Mouse (Mus musculus): Measurements from ENCODE around the gene Socs5. TPM values are rescaled to one million over a fixed set of nuclear protein-coding genes. Genes with fewer than 3 reads are reported as not detected.
"Not testable (repeated sequence)": the region's sequence is repeated elsewhere in the genome, so short reads cannot be mapped to it uniquely, and the experiment has no call there.

Socs5 gene
- 16.3 and 16.6 TPM in 2 replicates for polyA plus RNA-seq (2015; fragmentation: Nextera tagmentation; extraction: Ambion mirVana)

GRCm38 (mm10) chr17:87107623-87108221, at the start of gene Socs5:
Gene Socs5 (plus strand): TSS chr17:87107679.
- H3K4me3 ChIP-seq = peak within 1 kb of the TSS; percentile 81
- no peaks in the 10 kb centered on the region for H3K9me3 ChIP-seq
- peak; percentile 84 for ATAC-seq (ENCODE audit: low FRiP score, low read depth)
- under 1% methylated on average over 52 of the region's 73 CpGs for whole genome bisulfite sequencing
- H3K4me1 ChIP-seq (replicated peaks) = peaks cover 21% of the 10 kb centered on the region
- H3K4me2 ChIP-seq = peak within 1 kb of the TSS; percentile 75
- H3K36me3 ChIP-seq = no peaks in the 10 kb centered on the region
- peak within 1 kb of the TSS; percentile 79 for H3K9ac ChIP-seq
- peak within 1 kb of the TSS; percentile 90 for H3K27ac ChIP-seq (replicated peaks)
- no peaks in the 10 kb centered on the region for H3K27me3 ChIP-seq

GRCm38 (mm10) chr17:87062639-87063038, 44.8 kb upstream of the Socs5 start:
- ATAC-seq (ENCODE audit: low FRiP score, low read depth) = no peak
- Histone ChIP-seq H3K4me1 (replicated peaks) (no peaks in the 10 kb centered on the region), H3K9me3 (no peaks in the 10 kb centered on the region), H3K27ac (replicated peaks) (no peak overlapping the region), H3K36me3 (no peaks in the 10 kb centered on the region), H3K9ac (no peak overlapping the region), H3K27me3 (no peaks in the 10 kb centered on the region), H3K4me3 (no peak overlapping the region), H3K4me2 (no peak overlapping the region)
- 94% methylated on average over 9 of the region's 9 CpGs for WGBS

GRCm38 (mm10) chr17:87063461-87063860, 44.0 kb upstream of the Socs5 start:
- ATAC-seq (ENCODE audit: low FRiP score, low read depth) = no peak
- Histone ChIP-seq H3K36me3 (no peaks in the 10 kb centered on the region), H3K4me3 (no peak overlapping the region), H3K27ac (replicated peaks) (no peak overlapping the region), H3K27me3 (no peaks in the 10 kb centered on the region), H3K4me1 (replicated peaks) (no peaks in the 10 kb centered on the region), H3K9ac (no peak overlapping the region), H3K4me2 (no peak overlapping the region), H3K9me3 (no peaks in the 10 kb centered on the region)
- WGBS = 82% methylated on average over 7 of the region's 7 CpGs

GRCm38 (mm10) chr17:87063969-87064368, 43.5 kb upstream of the Socs5 start:
- Histone ChIP-seq H3K27me3 (no peaks in the 10 kb centered on the region), H3K36me3 (no peaks in the 10 kb centered on the region), H3K4me2 (no peak overlapping the region), H3K9ac (no peak overlapping the region), H3K9me3 (no peaks in the 10 kb centered on the region), H3K27ac (replicated peaks) (no peak overlapping the region), H3K4me1 (replicated peaks) (no peaks in the 10 kb centered on the region), H3K4me3 (no peak overlapping the region)
- 76% methylated on average over 6 of the region's 6 CpGs for WGBS
- no peak for ATAC-seq (ENCODE audit: low FRiP score, low read depth)

- Histone ChIP-seq H3K4me2 (no peak overlapping the region), H3K4me1 (replicated peaks) (no peaks in the 10 kb centered on the region), H3K27ac (replicated peaks) (no peak overlapping the region), H3K9ac (no peak overlapping the region), H3K36me3 (no peaks in the 10 kb centered on the region), H3K27me3 (no peaks in the 10 kb centered on the region), H3K9me3 (no peaks in the 10 kb centered on the region), H3K4me3 (no peak overlapping the region)
- WGBS = 96% methylated on average over 4 of the region's 4 CpGs
- ATAC-seq (ENCODE audit: low FRiP score, low read depth) = no peak
These were observed 38.5 kb upstream of the Socs5 start for GRCm38 (mm10) chr17:87068997-87069396.

GRCm38 (mm10) chr17:87072183-87072582, 35.3 kb upstream of the Socs5 start:
- not testable (repeated sequence) for ATAC-seq (ENCODE audit: low FRiP score, low read depth); H3K36me3 ChIP-seq; H3K9ac ChIP-seq; H3K27ac ChIP-seq (replicated peaks); H3K4me3 ChIP-seq; H3K9me3 ChIP-seq; H3K4me1 ChIP-seq (replicated peaks); H3K27me3 ChIP-seq; H3K4me2 ChIP-seq
- 96% methylated on average over 1 of the region's 1 CpGs for WGBS

GRCm38 (mm10) chr17:87072766-87073440, 34.6 kb upstream of the Socs5 start:
- no peaks in the 10 kb centered on the region for H3K27me3 ChIP-seq
- no peak overlapping the region for H3K4me2 ChIP-seq
- no peak overlapping the region for H3K27ac ChIP-seq (replicated peaks)
- no peak overlapping the region for H3K9ac ChIP-seq
- no peak for ATAC-seq (ENCODE audit: low FRiP score, low read depth)
- H3K9me3 ChIP-seq = no peaks in the 10 kb centered on the region
- H3K4me1 ChIP-seq (replicated peaks) = no peaks in the 10 kb centered on the region
- no peak overlapping the region for H3K4me3 ChIP-seq
- no peaks in the 10 kb centered on the region for H3K36me3 ChIP-seq
- 81% methylated on average over 5 of the region's 5 CpGs for WGBS

- H3K4me3 ChIP-seq = no peak overlapping the region
- no peaks in the 10 kb centered on the region for H3K4me1 ChIP-seq (replicated peaks)
- no peak overlapping the region for H3K27ac ChIP-seq (replicated peaks)
- H3K36me3 ChIP-seq = no peaks in the 10 kb centered on the region
- H3K27me3 ChIP-seq = no peaks in the 10 kb centered on the region
- no peaks in the 10 kb centered on the region for H3K9me3 ChIP-seq
- H3K4me2 ChIP-seq = no peak overlapping the region
- ATAC-seq (ENCODE audit: low FRiP score, low read depth) = no peak
- no peak overlapping the region for H3K9ac ChIP-seq
These were observed 34.0 kb upstream of the Socs5 start for GRCm38 (mm10) chr17:87073470-87073869.

- H3K4me2 ChIP-seq; H3K4me3 ChIP-seq; H3K4me1 ChIP-seq (replicated peaks); ATAC-seq (ENCODE audit: low FRiP score, low read depth); H3K9ac ChIP-seq; H3K27me3 ChIP-seq; H3K9me3 ChIP-seq; H3K27ac ChIP-seq (replicated peaks); H3K36me3 ChIP-seq: not testable (repeated sequence)
- 97% methylated on average over 17 of the region's 17 CpGs for whole genome bisulfite sequencing
These were observed 29.3 kb upstream of the Socs5 start for GRCm38 (mm10) chr17:87078217-87078616.

GRCm38 (mm10) chr17:87080724-87081123, 26.8 kb upstream of the Socs5 start:
- H3K27me3 ChIP-seq = no peaks in the 10 kb centered on the region
- ATAC-seq (ENCODE audit: low FRiP score, low read depth) = no peak
- H3K27ac ChIP-seq (replicated peaks) = no peak overlapping the region
- no peaks in the 10 kb centered on the region for H3K9me3 ChIP-seq
- no peaks in the 10 kb centered on the region for H3K36me3 ChIP-seq
- H3K4me2 ChIP-seq = no peak overlapping the region
- 91% methylated on average over 7 of the region's 7 CpGs for WGBS
- no peak overlapping the region for H3K9ac ChIP-seq
- no peaks in the 10 kb centered on the region for H3K4me1 ChIP-seq (replicated peaks)
- H3K4me3 ChIP-seq = no peak overlapping the region

GRCm38 (mm10) chr17:87082547-87082946, 24.9 kb upstream of the Socs5 start:
- Histone ChIP-seq H3K36me3 (no peaks in the 10 kb centered on the region), H3K9me3 (no peaks in the 10 kb centered on the region), H3K9ac (no peak overlapping the region), H3K27ac (replicated peaks) (no peak overlapping the region), H3K4me3 (no peak overlapping the region), H3K4me1 (replicated peaks) (no peaks in the 10 kb centered on the region), H3K27me3 (no peaks in the 10 kb centered on the region), H3K4me2 (no peak overlapping the region)
- 82% methylated on average over 4 of the region's 4 CpGs for WGBS
- no peak for ATAC-seq (ENCODE audit: low FRiP score, low read depth)

- H3K9me3 ChIP-seq = no peaks in the 10 kb centered on the region
- H3K27ac ChIP-seq (replicated peaks) = no peak overlapping the region
- no peaks in the 10 kb centered on the region for H3K27me3 ChIP-seq
- H3K4me3 ChIP-seq = no peak overlapping the region
- no peaks in the 10 kb centered on the region for H3K36me3 ChIP-seq
- H3K4me1 ChIP-seq (replicated peaks) = no peaks in the 10 kb centered on the region
- no peak overlapping the region for H3K9ac ChIP-seq
- WGBS = 89% methylated on average over 5 of the region's 5 CpGs
- no peak overlapping the region for H3K4me2 ChIP-seq
- ATAC-seq (ENCODE audit: low FRiP score, low read depth) = no peak
These were observed 23.8 kb upstream of the Socs5 start for GRCm38 (mm10) chr17:87083671-87084070.

GRCm38 (mm10) chr17:87085726-87086125, 21.8 kb upstream of the Socs5 start:
- H3K27ac ChIP-seq (replicated peaks) = no peak overlapping the region
- H3K4me3 ChIP-seq = no peak overlapping the region
- H3K4me2 ChIP-seq = no peak overlapping the region
- ATAC-seq (ENCODE audit: low FRiP score, low read depth) = no peak
- H3K27me3 ChIP-seq = no peaks in the 10 kb centered on the region
- no peaks in the 10 kb centered on the region for H3K36me3 ChIP-seq
- H3K4me1 ChIP-seq (replicated peaks) = no peaks in the 10 kb centered on the region
- 86% methylated on average over 6 of the region's 6 CpGs for WGBS
- no peaks in the 10 kb centered on the region for H3K9me3 ChIP-seq
- H3K9ac ChIP-seq = no peak overlapping the region
